Mouse (Mus musculus) adrenal gland, postnatal 4 days (tissue): ENCODE measurements around the gene Kcnip1. TPM values are rescaled to one million over a fixed set of nuclear protein-coding genes. Genes with fewer than 3 reads are reported as not detected.

Experiments
- DNase-seq, 2 experiments: peaks; one replicate each; pipeline ENCODE4 v3.0.0; 2021 to 2022; ENCODE audit warnings: low spot score in 2 of 2, mixed read lengths in 2 of 2
- total RNA-seq, 2 experiments: library from RNA; stranded (reverse); gene quantifications; 2 replicates each; pipeline ENCODE4 v1.2.3; 2021

Gene Kcnip1
- total RNA-seq, 2 experiments from 2014 or later = 6.6 to 7.3 TPM

DNA sequence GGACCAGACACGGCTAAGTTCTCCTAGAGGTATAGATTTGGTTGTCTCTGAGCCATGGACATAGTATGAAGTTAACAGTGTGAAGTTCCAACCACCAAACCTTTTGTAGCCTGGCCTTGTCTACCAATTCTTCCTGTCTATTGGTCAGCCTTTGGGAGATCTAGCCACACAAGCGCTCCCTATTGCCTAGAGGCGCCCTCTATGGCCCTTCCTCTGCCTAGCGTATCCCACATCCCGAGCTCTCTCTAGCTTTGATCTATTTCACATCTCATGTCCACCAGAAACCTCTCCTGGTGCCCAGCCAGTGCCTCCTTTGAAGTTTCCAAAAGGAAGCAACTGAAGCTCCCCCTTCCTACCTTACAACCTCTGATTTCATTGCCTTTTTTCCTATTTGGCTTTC is 147.0 kb downstream of the Kcnip1 start:
- no peak for DNase-seq

DNA sequence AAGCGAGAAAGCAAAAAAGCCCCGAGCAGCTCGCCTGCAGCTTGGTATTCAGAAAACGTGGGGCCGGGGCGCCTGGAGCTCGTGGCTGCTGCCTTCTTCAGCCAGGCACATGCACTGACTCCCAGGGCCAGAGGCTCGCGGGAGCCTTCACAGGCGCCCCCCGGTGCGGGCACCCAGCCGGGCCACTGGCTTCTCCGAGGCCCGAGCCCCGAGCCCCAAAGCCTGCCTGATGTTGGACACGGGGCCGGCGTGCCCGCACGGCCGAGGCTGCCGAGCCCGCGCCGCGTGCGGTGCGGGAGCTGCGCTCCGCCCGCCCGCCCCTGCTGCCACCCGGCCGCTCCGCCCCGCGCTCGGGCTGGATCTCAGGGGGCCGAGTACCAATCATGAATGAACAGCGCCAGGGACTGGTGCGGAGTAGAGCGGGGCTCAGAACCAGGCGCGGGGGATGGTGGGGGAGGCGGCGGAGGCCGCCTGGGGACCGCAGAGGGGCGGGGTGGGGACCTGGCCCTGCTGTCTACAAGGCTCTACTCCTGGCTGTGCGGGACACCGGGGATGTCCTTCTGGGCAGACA is 149.6 kb downstream of the Kcnip1 start:
- no peak for DNase-seq

DNA sequence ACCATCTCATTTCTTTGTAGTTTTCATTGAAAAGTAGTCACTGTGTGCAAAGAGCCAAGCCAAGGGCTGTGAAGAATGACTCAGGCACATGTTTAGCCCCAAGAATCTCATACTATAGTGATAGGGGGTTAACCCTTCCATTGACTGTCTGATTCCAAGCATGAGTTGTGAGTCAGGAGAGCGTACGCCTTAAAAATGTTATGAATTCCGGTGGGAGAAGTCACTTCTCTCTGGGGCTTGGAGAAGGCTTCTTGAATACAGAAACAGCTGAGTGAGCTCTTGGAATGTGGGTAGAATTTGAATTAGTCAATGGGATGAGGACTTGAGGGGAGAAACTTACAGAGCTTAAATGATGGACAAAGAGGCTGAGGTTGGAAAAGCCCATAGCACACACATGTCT is 153.9 kb downstream of the Kcnip1 start:
- no peak for DNase-seq

DNA sequence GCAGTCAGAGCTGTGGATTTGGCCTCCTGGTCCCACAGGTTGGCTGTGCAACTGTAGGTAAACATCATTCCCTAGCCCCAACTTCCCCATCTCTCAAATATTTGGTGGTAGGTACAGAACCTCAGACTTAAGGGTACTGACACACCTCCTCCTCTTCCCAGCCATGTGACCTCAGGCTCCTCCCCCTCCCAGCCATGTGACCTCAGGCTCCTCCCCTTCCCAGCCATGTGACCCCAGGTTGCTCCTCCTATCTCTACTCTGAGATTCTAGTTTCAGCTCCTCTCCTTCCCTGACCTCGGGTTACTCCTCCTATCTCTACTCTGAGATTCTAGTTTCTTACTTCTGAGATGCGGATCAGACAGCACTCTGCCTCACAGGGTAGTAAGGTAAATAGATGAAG is 163.2 kb downstream of the Kcnip1 start:
- DNase-seq = no peak

DNA sequence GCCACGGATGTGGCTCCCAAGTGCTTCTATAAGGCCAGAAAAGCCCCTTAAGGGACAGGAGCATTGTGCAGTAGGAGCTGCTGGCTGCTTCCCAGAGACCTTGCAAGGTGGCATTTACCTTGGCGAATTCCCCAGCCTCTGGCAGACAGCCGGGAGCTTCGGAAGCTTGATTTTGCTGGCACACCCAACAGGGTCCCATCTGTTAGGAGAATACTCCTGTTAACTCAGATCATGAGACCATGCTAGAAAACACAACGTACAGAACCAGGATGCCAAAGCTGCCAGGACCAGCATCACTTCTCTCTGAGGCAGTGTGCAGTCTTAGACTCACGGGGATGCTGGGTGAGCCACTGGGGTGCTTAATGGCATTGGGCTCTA is 165.1 kb downstream of the Kcnip1 start:
- DNase-seq = no peak

DNA sequence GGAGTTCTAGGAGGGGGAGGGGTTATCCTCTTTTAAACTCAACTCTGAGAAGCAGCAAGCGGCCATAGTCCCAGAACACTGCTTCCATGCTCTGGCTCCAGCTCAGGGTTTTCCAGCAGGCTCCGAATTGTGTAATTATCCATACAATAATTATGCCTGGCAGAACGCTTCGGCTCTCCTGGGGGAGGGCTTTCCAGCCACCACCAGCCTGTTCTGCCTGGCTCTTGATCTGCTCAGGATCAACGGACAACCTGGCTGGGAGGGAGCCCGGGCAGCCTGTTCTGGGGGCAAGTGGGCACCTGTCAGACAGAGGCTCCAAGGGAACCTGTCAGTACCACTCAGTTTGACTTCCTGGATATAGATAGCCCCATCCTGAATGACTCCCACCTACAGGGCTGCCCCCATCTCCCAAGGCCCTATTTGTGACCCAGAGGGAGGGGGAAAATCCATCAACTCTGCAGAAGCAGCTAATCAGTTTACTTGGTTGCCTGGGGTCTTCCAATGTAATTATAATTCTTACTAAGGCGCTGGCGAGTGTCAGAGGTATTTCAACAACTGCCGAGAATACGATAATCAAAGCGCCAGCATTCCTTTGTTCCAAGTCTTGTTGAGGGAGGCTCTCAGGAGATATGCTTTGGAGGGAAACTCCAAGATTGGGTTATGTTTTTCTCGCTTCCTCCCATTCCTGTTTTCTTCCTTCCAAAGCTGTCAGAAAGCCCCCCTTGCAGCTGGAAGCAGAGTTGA is 165.7 kb downstream of the Kcnip1 start:
- no peak for DNase-seq

DNA sequence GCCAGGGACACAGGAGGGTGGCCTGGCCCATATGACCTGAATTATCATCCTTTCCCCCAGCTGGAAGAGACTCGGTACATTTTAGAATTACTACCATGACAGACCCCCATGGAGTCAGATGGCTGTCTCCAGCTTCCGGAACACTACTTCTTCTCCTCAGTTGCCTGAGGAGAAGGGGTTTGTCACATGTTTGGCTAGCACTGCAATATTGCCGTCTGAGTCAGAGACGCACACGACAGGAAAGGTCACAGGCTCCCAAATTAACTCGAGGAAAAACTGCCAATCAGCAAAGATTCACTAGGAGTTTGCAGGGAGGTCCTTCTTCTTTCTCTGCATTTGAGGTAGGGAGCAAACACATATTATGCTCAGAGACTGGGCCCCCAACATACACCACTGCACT is 168.2 kb downstream of the Kcnip1 start:
- no peak for DNase-seq

DNA sequence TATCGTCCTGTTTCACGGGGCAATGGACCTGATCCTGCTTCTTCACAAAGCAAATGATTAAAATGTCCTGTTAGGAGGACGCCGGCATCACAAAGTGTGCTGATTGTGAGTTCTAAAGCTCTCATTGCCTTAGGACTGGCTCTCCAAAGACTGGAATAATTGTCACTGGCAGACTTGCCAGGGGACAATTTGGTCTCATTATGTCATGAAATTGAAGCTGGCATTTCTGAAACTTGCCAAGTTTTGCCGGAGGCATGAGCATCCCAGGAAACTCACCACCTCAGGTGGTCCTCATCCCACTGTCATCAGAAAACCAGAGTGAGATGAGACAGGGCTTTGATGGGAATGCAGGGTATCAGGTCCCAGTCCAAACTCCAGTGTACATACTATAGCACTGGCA is 171.6 kb downstream of the Kcnip1 start:
- DNase-seq = no peak

DNA sequence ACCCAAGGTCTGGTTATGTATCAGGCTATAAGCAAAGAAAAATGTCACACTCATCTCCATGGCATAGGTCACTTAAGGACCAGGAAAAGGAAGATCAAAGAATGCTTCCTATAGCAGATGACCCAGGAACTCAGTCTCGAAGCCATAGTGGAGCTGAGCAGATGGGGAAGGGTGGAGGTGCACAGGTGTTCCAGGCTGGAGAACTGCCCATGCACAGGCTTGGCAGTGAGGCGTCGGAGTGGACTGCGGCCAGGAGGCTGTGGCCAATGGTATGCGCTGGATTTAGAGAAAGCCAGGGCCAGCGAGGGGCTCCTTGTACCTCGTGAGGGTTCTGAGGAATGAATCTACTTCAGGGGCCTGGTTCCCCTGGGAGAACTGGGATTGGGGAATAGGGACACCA is 172.1 kb downstream of the Kcnip1 start:
- DNase-seq = no peak

DNA sequence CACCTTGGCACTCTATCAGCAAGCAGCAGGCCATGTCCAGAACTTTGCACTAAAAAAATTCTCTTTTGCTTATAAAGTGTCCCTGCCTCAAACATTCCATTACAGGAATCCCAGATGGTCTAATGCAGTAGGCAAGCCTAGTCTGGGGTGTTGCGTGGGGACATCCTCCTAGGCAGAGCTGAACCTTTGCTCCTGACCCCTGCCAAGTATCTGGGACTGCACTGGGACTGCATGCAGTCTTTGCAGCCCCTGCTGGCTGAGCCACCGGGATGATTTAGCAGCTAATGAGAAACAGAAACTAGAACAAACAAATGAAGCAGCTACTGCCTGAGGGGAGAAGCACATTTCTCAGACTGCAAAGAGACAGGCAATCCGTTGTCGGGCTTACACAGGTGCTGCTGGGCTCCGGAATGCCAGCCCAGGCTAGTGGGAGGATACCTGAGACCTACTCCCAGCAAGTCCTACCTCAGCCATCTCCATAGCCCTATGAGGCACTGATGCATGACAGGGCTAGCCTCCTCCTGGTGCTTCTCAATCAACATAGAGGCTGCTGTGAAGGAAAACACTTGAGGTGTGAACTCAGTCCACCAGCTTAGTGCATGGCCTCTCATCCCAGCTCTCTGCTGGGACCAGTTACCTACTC is 174.0 kb downstream of the Kcnip1 start:
- DNase-seq = no peak

DNA sequence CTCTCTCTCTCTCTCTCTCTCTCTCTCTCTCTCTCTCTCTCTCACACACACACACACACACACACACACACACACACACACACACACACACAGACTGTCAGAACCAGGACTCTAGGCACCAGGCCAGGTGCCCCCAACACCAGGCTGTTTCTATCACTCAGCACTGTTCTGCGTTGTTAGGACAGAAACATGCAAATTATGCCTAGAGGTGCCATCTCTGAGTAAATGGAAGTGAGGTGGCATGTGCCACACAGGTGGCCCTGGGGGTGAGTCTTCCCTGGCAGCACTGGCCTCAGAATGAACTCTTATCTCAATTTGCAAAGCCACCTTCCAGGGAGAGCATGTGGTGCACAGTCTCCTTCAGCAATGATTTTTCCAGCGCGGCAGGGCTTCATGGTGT is 176.9 kb downstream of the Kcnip1 start:
- no peak for DNase-seq

DNA sequence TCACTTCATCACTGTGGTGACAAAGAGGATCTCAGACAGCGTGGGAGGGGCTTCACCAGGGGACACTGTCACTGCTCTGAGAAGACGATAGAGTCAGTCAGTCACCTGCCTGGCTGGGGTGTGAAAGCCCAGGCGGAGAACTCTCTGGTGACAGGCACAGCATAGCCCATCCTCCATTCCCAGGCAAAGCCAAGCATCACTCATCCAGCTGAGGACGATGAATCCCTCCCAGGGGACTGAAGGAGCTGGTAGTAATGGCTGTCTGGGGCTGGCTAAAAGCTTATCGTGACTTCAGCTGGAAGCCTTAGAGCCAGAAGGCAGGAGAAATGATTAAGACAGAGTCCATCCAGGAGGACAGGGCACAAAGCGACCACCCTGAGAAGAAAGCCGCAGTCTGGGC is 182.8 kb downstream of the Kcnip1 start:
- DNase-seq = no peak

DNA sequence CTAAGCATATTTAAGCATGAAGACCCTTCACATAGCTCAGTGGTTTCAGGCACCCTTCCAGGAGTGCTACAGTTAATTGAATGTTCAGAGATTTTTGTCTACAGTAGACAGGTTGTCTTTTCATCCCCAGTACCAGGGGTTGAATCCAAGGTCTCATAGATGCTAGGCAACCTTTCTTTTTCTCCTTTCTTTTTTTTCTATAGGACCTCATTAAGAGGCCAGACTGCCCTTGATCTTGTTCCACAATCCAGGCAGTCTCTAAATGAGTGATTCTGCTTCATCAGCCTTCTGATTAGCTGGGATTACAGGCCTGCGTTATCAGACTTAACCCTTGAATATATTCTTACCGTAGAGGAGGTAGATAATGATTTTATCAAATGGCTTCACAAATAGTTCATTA is 189.9 kb downstream of the Kcnip1 start:
- no peak for DNase-seq

DNA sequence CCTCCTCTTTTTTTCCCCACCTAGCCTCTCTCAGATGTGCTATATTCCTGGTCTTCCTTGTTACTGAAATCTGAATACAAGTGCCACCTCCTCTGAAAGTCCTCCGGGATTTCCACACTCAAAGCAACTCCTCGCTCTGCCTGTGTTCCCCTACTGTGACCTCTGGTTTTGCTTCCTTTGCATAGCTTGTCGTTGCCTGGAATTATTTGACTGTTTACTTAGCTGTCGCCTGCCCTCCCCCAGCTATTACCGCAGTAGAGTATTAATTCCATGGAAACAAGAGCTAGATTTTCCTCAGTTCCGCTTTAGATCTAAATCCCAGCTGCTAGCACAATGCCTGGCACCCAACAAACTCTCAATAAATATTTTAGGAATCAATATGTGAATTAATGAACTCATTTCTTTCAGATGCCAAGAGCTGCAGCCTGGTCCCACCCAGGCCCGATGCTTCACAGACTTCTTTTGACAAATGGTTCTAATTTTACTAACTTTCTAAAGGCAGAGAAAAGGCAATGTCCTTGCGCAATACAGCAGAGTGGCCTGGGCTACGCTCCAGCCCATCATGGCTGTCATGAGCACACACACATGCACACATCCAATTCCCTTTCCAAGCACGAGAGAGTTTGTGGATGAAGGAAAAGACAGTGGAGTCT is 192.4 kb downstream of the Kcnip1 start:
- no peak for DNase-seq

DNA sequence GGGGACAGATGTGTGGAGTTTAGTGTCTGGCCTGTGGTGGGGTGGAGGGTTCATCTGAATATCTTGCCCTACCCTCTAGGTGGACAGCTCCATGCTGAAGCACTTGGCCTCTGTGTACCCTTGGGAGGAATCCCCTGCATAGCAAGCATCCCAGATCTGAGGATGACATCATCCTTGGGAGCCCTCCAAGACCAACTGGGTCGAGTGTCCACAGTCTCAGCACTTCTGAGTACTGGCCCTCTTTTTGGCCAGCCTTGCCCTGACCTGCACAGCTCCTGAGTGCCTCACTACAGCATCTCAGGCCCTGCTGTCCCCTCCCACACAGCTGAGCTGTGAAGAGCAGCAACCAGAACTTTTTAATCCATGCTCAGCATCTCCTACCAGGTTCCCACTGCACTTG is 193.0 kb downstream of the Kcnip1 start:
- DNase-seq = no peak

DNA sequence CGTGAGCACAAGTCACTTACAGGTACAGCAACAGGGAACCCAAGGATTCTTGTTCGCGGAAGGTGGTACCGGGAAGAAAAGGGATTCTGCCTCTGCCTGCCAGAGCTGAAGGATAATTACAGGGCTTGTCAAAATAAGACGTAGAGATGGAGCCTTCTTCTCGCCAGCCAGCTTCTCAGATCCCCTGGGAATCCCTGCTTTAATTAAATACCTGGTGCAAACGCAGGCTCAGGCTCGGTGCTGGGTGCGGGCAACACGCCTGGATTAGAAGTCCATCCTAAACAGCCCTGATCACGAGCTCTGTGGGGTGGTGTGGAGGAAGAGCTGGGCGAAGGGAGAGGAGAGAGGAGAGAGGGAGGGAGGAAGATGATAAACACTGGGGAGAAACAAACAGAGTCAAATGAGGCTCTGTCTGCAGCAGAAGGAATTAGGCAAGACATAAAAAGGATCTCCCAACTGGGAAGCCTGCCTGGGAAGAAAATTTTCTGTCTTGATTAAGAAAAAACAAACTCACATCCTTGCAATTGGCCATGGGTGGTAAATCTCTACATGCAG is 194.8 kb downstream of the Kcnip1 start:
- DNase-seq = no peak

DNA sequence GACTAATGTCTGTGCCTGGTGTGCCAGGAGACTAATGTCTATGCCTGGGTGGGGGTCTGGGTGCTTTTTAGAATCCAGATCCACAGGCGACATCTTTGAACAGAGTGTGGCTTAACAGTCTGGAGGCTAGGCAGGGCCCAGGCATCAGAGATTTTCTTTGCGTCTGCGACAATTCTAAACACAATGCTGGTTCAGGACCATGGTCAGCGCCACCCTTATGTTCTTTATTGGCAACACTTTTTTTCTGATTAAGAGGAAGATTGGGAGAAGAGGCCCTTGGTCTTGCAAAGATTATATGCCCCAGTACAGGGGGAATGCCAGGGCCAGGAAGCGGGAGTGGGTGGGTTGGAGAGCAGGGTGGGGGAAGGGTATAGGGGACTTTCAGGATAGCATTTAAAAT is 205.6 kb downstream of the Kcnip1 start:
- peak in 1 of 2 experiments; percentile 7 for DNase-seq

DNA sequence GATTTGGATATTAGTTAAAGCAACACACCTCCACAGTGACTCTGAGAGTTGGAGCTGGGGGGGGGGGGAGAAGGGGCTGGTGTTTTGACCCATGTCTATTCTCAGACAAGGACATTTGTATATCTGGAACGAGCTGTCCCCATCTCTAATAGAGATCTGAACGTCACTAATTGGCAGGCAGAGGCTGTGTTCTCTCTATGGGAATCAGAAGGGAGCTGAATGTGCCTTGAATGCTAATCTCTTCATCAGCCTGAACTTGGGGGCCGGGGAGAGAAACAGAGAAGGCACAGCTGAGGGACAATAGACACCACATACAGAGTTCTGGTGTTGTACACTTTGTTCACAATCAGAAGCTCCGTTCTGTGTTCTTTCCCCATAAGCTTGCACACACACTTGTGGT is 206.4 kb downstream of the Kcnip1 start:
- no peak for DNase-seq

DNA sequence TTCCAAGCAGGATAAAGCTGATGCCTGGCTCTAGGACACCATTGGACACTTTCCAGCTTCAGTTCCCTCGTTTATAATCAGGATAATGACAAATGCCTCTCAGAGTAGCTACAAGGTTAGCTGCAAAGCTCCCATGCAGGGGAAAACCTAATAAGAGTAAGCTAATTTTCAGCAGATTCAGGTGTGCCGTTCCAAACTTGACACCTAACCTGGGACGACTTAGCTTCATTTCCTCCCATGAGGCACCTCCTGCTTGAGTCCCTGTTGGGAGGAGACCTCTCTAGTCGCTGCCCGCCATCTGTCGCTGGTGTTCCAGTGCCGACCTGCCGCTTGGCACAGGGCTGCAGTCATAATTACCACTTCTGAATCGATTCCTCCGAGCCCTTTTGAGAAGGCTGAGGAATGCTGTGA is 211.4 kb downstream of the Kcnip1 start:
- DNase-seq = no peak

DNA sequence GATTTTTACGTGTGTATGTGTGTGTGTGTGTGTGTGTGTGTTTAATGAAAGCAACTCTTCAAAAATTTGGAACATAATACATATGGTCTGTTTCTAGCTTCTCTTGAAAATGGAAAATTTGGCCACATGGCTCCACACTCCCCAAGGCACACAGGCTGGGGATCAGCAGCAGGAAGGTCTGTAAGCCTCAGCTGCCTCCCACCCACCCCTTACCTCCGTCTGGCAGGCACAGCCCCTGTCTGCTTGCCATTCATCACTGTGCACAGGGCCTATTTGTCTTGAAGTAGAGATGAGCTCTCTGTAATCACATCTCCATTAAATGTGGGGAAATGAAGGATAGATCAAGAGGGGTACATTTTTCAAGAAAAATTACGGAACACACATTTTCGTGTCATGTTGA is 212.7 kb downstream of the Kcnip1 start:
- DNase-seq = no peak

DNA sequence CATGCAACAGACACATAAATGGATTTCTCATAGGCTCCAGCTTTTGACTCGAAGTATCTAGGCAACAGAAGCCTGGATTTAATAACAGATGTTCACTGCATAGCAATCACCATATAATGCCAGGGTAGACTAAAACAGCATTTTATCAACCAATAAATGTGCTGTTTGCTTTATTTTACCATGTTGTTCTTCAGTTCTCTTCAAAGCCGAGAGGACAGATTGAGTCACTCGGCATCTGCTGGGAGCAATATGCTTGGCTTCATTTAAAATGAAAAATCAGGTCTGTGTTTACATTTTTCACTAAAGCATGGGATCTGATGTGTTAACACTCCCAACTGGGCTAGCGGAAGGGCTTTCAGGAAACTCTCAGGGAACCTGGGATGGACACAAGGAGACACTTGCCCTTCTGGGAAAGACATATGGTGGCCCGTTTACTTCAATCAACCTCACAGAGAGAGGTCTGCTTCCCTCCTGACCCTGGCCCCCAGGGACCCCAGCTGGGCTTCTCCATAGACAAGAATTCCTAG is 220.3 kb downstream of the Kcnip1 start:
- no peak for DNase-seq

DNA sequence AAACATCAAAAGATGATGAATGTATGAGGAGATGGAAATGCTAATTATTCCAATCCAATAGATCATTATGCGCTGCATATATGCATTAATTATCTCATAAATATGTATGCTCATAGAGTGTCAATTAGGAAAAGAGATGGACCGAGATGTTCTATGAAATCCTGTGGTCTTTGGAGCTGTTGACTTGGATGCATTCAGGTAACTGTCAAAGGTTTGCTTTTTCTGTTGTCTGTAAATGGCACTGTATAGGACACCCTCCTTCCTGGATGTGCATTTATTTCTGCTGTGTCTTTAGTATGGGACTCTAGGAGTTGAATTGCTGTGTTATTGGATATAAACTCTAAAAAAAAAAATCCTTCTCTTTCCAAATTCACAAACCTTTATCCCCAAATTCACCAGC is 220.9 kb downstream of the Kcnip1 start:
- no peak for DNase-seq
